Mouse (Mus musculus): ENCODE data around the gene Treh. TPM values are rescaled to one million over a fixed set of nuclear protein-coding genes. Genes with fewer than 3 reads are reported as not detected.

The Treh gene
- polyA plus RNA-seq, 1 experiment = 0.02 TPM

- Histone ChIP-seq H3K27me3 (ENCODE audit: control insufficient read depth, insufficient read depth, insufficient read length) (no peaks in the 10 kb centered on the region), H3ac (ENCODE audit: control insufficient read depth, insufficient read length) (no peak overlapping the region), H3K4me3 (no peak overlapping the region), H3K36me3 (ENCODE audit: control insufficient read depth, insufficient read depth) (no peaks in the 10 kb centered on the region), H3K79me2 (ENCODE audit: control insufficient read depth, insufficient read depth) (no peaks in the 10 kb centered on the region), H3K4me2 (ENCODE audit: low read depth) (no peak overlapping the region)
- TF ChIP-seq E2F4 (IDR thresholded peaks at IDR 0.05; ENCODE audit: insufficient read depth) (no peak), MYOD1 (IDR thresholded peaks at IDR 0.05; ENCODE audit: control insufficient read depth in 1 of 3, insufficient read length in 2 of 3, low read depth in 2 of 3) (no peak), TCF12 (IDR thresholded peaks at IDR 0.05; ENCODE audit: insufficient read depth, poor library complexity, severe bottlenecking) (no peak), USF1 (IDR thresholded peaks at IDR 0.05; ENCODE audit: low read depth) (no peak)
These were observed 15.0 kb downstream of the Treh start for GRCm38 (mm10) chr9:44688013-44688412.

DNA sequence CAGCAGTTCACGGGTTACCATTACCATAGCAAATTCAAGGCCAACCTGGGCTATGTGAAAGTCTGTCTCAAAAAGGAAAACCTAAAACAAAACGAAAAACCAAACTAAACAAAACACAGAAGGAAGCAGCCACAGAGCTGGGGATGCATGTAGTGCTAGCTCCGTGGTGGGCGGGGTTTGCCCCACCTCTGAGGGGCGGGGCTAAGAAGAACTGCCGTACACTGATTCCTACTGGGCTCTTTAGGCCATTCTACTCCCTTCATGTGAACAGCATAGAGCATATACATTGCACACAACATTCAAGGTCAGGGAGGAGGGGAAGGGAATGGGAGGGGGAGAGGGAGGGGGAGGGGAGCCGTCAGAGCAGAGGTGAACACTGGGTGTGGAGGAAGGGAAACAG, 17.6 kb downstream of the Treh start:
- Histone ChIP-seq H3K4me2 (ENCODE audit: low read depth) (no peak overlapping the region), H3K4me3 (no peak overlapping the region), H3ac (ENCODE audit: control insufficient read depth, insufficient read length) (no peak overlapping the region), H3K27me3 (ENCODE audit: control insufficient read depth, insufficient read depth, insufficient read length) (no peaks in the 10 kb centered on the region), H3K36me3 (ENCODE audit: control insufficient read depth, insufficient read depth) (peaks cover 8% of the 10 kb centered on the region), H3K79me2 (ENCODE audit: control insufficient read depth, insufficient read depth) (no peaks in the 10 kb centered on the region)
- TF ChIP-seq POLR2A (IDR thresholded peaks at IDR 0.05; ENCODE audit: insufficient read length, low read depth) (no peak), MAX (IDR thresholded peaks at IDR 0.05; ENCODE audit: low read depth) (no peak), SRF (IDR thresholded peaks at IDR 0.05; ENCODE audit: control insufficient read depth, insufficient read length, low read depth) (no peak), MYOG (IDR thresholded peaks at IDR 0.05; ENCODE audit: control insufficient read depth in 1 of 3, insufficient read depth in 1 of 3, insufficient read length in 2 of 3, low read depth in 2 of 3) (no peak), TCF12 (IDR thresholded peaks at IDR 0.05; ENCODE audit: insufficient read depth, poor library complexity, severe bottlenecking) (no peak), TCF3 (IDR thresholded peaks at IDR 0.05; ENCODE audit: insufficient read length, low read depth) (no peak), USF1 (IDR thresholded peaks at IDR 0.05; ENCODE audit: low read depth) (no peak), E2F4 (IDR thresholded peaks at IDR 0.05; ENCODE audit: insufficient read depth) (no peak), REST (IDR thresholded peaks at IDR 0.05; ENCODE audit: insufficient read depth, insufficient read length) (no peak), POLR2AphosphoS2 (IDR thresholded peaks at IDR 0.05; ENCODE audit: insufficient read length, low read depth) (no peak), CEBPB (IDR thresholded peaks at IDR 0.05; ENCODE audit: insufficient read depth, poor library complexity, severe bottlenecking) (no peak), MYOD1 (IDR thresholded peaks at IDR 0.05; ENCODE audit: control insufficient read depth in 1 of 3, insufficient read length in 2 of 3, low read depth in 2 of 3) (no peak)

- Histone ChIP-seq H3K27me3 (ENCODE audit: control insufficient read depth, insufficient read depth, insufficient read length) (no peaks in the 10 kb centered on the region), H3K79me2 (ENCODE audit: control insufficient read depth, insufficient read depth) (no peaks in the 10 kb centered on the region), H3K4me3 (no peak overlapping the region), H3K4me2 (ENCODE audit: low read depth) (no peak overlapping the region), H3ac (ENCODE audit: control insufficient read depth, insufficient read length) (no peak overlapping the region), H3K36me3 (ENCODE audit: control insufficient read depth, insufficient read depth) (peaks cover 16% of the 10 kb centered on the region)
- TF ChIP-seq TCF3 (IDR thresholded peaks at IDR 0.05; ENCODE audit: insufficient read length, low read depth) = no peak
- TF ChIP-seq CEBPB (IDR thresholded peaks at IDR 0.05; ENCODE audit: insufficient read depth, poor library complexity, severe bottlenecking) = peak; percentile 20; the same call in 1 of the 2 replicates
- no peak for TF ChIP-seq SRF (IDR thresholded peaks at IDR 0.05; ENCODE audit: control insufficient read depth, insufficient read length, low read depth)
These were observed 18.9 kb downstream of the Treh start for GRCm38 (mm10) chr9:44691671-44692520.

- H3K79me2 ChIP-seq (ENCODE audit: control insufficient read depth, insufficient read depth) = no peaks in the 10 kb centered on the region
- H3K4me3 ChIP-seq = no peak overlapping the region
- H3K36me3 ChIP-seq (ENCODE audit: control insufficient read depth, insufficient read depth) = peaks cover 24% of the 10 kb centered on the region
- no peak overlapping the region for H3K4me2 ChIP-seq (ENCODE audit: low read depth)
- TF ChIP-seq TCF12 (IDR thresholded peaks at IDR 0.05; ENCODE audit: insufficient read depth, poor library complexity, severe bottlenecking) (no peak), MYOG (IDR thresholded peaks at IDR 0.05; ENCODE audit: control insufficient read depth in 1 of 3, insufficient read depth in 1 of 3, insufficient read length in 2 of 3, low read depth in 2 of 3) (no peak), REST (IDR thresholded peaks at IDR 0.05; ENCODE audit: insufficient read depth, insufficient read length) (no peak), USF1 (IDR thresholded peaks at IDR 0.05; ENCODE audit: low read depth) (no peak), MYOD1 (IDR thresholded peaks at IDR 0.05; ENCODE audit: control insufficient read depth in 1 of 3, insufficient read length in 2 of 3, low read depth in 2 of 3) (no peak), SRF (IDR thresholded peaks at IDR 0.05; ENCODE audit: control insufficient read depth, insufficient read length, low read depth) (no peak), POLR2AphosphoS2 (IDR thresholded peaks at IDR 0.05; ENCODE audit: insufficient read length, low read depth) (no peak), E2F4 (IDR thresholded peaks at IDR 0.05; ENCODE audit: insufficient read depth) (no peak), MAX (IDR thresholded peaks at IDR 0.05; ENCODE audit: low read depth) (no peak), POLR2A (IDR thresholded peaks at IDR 0.05; ENCODE audit: insufficient read length, low read depth) (no peak)
- H3K27me3 ChIP-seq (ENCODE audit: control insufficient read depth, insufficient read depth, insufficient read length) = no peaks in the 10 kb centered on the region
- no peak overlapping the region for H3ac ChIP-seq (ENCODE audit: control insufficient read depth, insufficient read length)
These were observed 20.0 kb downstream of the Treh start for GRCm38 (mm10) chr9:44693071-44693470.

DNA sequence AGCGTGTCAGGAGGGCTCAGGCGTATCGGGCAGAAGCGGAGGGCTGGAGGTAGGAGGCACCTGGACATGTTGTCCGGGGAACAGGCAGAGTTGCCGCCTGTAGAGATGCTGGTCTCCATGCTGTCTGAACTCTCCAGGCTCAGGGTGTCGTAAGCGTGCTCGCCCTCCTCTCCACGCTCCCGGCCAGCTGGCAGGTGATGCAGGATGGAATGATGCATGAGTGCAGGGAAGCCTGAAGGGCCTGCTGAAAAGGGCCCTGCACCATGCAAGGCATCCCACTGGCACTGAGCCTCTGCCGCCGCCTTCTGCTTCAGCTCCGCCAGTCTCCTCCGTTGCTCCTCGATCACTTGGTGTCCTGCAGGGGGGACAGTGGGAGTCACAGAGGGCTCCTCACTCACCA, 24.8 kb downstream of the Treh start:
- Histone ChIP-seq H3K4me2 (ENCODE audit: low read depth) (no peak overlapping the region), H3K4me3 (no peak overlapping the region), H3ac (ENCODE audit: control insufficient read depth, insufficient read length) (no peak overlapping the region), H3K36me3 (ENCODE audit: control insufficient read depth, insufficient read depth) (peaks cover 31% of the 10 kb centered on the region), H3K27me3 (ENCODE audit: control insufficient read depth, insufficient read depth, insufficient read length) (no peaks in the 10 kb centered on the region), H3K79me2 (ENCODE audit: control insufficient read depth, insufficient read depth) (no peaks in the 10 kb centered on the region)
- TF ChIP-seq TCF12 (IDR thresholded peaks at IDR 0.05; ENCODE audit: insufficient read depth, poor library complexity, severe bottlenecking) (no peak), CEBPB (IDR thresholded peaks at IDR 0.05; ENCODE audit: insufficient read depth, poor library complexity, severe bottlenecking) (no peak), SRF (IDR thresholded peaks at IDR 0.05; ENCODE audit: control insufficient read depth, insufficient read length, low read depth) (no peak), POLR2AphosphoS2 (IDR thresholded peaks at IDR 0.05; ENCODE audit: insufficient read length, low read depth) (no peak), TCF3 (IDR thresholded peaks at IDR 0.05; ENCODE audit: insufficient read length, low read depth) (no peak), E2F4 (IDR thresholded peaks at IDR 0.05; ENCODE audit: insufficient read depth) (no peak), USF1 (IDR thresholded peaks at IDR 0.05; ENCODE audit: low read depth) (no peak), REST (IDR thresholded peaks at IDR 0.05; ENCODE audit: insufficient read depth, insufficient read length) (no peak), POLR2A (IDR thresholded peaks at IDR 0.05; ENCODE audit: insufficient read length, low read depth) (no peak), MYOG (IDR thresholded peaks at IDR 0.05; ENCODE audit: control insufficient read depth in 1 of 3, insufficient read depth in 1 of 3, insufficient read length in 2 of 3, low read depth in 2 of 3) (no peak), MYOD1 (IDR thresholded peaks at IDR 0.05; ENCODE audit: control insufficient read depth in 1 of 3, insufficient read length in 2 of 3, low read depth in 2 of 3) (no peak), MAX (IDR thresholded peaks at IDR 0.05; ENCODE audit: low read depth) (no peak)

Data from myocyte (in vitro differentiated cells).